Mouse (Mus musculus) lung, embryonic 14.5 days (tissue): ENCODE results near the gene Anapc15-ps. TPM values are rescaled to one million over a fixed set of nuclear protein-coding genes. Genes with fewer than 3 reads are reported as not detected.

Experiments used
- ATAC-seq: fragments of 200-750 bp; cut with Nextera tagmentation; 2 replicates; pipeline ENCODE4 v1.8.0; 2017; ENCODE audit warnings: mild to moderate bottlenecking, moderate TSS enrichment, moderate library complexity; ENCODE audit not compliant: insufficient read depth
- DNase-seq: peaks from one replicate; pipeline ENCODE4 v3.0.0-alpha.2; 2015
- H3K27ac ChIP-seq: fragments of 300-500 bp; sonication (generic); 2 replicates; pipeline ENCODE4 v1.5.1; 2014; ENCODE audit warnings: low read depth, mild to moderate bottlenecking, moderate library complexity
- H3K27me3 ChIP-seq: fragments of 300-500 bp; sonication (generic); 2 replicates; pipeline ENCODE4 v1.6.1; 2014; ENCODE audit warnings: low read length, control low read depth; ENCODE audit not compliant: insufficient read depth
- H3K36me3 ChIP-seq: fragments of 300-500 bp; sonication (generic); 2 replicates; pipeline ENCODE4 v1.6.1; 2014; ENCODE audit warnings: control low read depth; ENCODE audit not compliant: insufficient read depth
- H3K4me1 ChIP-seq: fragments of 300-500 bp; sonication (generic); 2 replicates; pipeline ENCODE4 v1.6.1; 2014; ENCODE audit warnings: antibody characterized with exemption, control low read depth; ENCODE audit not compliant: insufficient read depth
- H3K4me2 ChIP-seq: fragments of 300-500 bp; sonication (generic); 2 replicates; pipeline ENCODE4 v1.6.1; 2014; ENCODE audit warnings: mild to moderate bottlenecking
- H3K4me3 ChIP-seq: fragments of 300-500 bp; sonication (generic); 2 replicates; pipeline ENCODE4 v1.5.1; 2014; ENCODE audit warnings: low read depth, low read length
- H3K9ac ChIP-seq: fragments of 300-500 bp; sonication (generic); 2 replicates; pipeline ENCODE4 v1.6.1; 2014
- H3K9me3 ChIP-seq: fragments of 300-500 bp; sonication (generic); 2 replicates; pipeline ENCODE4 v1.6.1; 2016; ENCODE audit warnings: low read depth, low read length, control low read depth
- CTCF ChIP-seq: IDR thresholded peaks from 2 replicates; pipeline ENCODE4 v1.5.1; 2016; ENCODE audit warnings: antibody characterized with exemption, low read depth
- WGBS: fragments of 180-500 bp; shearing (Covaris S2); extraction: QIAGEN DNeasy Blood & Tissue Kit; methylation state at CpG from one replicate; pipeline ENCODE4 v1.1.7; 2014; 5-methylcytosine and 5-hydroxymethylcytosine counted together
- polyA plus RNA-seq: library from polyadenylated mRNA; unstranded; fragments of >200 nt; fragmentation: Nextera tagmentation; extraction: Ambion mirVana; gene quantifications from 2 replicates; pipeline ENCODE4 v1.2.1, GENCODE M21; 2014

Anapc15-ps gene
- polyA plus RNA-seq, 1 experiment from 2014 or later = not detected

DNA sequence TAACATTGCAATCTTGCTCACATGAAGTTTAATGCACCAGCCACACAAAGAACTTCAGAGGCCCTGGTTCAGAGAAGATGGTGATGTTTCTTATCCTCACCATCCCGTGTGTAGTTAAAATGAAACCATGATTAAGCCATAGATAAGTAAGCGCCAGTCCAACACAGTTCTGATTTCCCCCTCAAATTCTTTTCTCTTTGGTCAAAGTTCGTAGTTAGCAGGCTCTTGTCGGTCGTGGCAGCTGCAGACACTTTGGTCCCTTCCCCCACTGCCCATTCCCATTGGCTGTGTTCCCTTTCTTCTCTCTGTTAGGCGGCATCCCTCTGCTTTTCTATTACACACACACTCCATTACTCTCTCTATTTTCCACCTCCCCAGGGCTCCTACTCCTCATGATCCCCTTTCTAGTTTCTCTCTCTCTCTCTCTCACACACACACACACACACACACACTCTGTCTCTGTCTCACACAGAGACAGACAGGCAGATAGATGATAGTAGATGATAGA is 14.4 kb downstream of the Anapc15-ps start:
- DNase-seq (no peak), ATAC-seq (no peak)
- no peaks in the 10 kb centered on the region for H3K9me3 ChIP-seq
- no peak overlapping the region for H3K4me2 ChIP-seq
- H3K36me3 ChIP-seq = no peaks in the 10 kb centered on the region
- no peak overlapping the region for H3K4me3 ChIP-seq
- no peaks in the 10 kb centered on the region for H3K4me1 ChIP-seq
- H3K9ac ChIP-seq = no peak overlapping the region
- 23% methylated on average over 6 of the region's 6 CpGs for WGBS
- H3K27me3 ChIP-seq = no peaks in the 10 kb centered on the region
- TF ChIP-seq CTCF = no peak
- H3K27ac ChIP-seq = no peak overlapping the region

DNA sequence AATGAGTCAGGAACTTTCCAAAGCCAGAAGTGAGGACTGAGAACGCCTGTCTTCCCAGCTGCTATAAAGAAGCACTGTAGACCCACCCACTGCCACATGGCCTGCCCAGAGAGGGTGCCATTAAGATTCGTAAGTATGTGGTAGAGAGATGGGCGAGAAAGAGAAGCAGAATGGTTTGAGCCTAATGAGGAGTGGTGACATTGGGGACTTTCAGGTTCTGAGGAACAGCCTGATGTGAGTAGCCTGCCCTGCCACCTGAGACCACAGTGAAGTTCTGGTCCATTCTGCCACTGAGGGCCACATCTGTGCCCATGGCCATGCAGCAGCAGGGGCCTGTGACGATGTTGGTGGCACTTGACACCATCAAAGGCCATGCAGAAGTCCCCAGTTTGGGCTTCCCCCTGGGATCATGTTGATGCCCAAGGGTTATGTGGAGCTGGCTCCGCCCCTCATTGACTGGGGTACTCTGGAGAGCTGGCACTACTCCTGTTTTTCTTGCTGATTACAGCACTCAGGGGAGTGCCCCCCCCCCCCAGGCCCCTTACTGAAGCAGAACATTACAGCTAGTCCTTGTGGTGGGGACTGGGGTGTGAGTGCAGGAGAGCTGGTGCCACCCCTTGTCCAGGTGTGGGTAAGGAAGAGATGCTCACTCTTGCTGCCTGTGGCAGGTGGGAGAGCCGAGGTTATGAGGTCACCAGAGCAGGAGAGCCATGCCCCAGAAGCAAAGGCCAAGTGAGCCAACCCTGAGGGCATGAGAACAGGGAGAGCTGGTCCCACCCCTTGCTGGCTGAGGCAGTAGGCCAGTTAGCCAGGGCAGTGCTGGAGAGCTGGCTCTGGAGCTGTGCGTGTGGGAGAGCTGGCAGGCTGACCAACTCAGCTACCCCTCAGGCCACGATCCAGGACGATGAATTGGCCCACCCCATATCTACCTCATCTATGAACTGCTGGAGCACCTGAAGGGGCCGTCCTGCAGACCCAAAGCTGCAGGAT is 16.7 kb downstream of the Anapc15-ps start:
- 82% methylated on average over 10 of the region's 10 CpGs for WGBS
- Histone ChIP-seq H3K4me2 (no peak overlapping the region), H3K9me3 (no peaks in the 10 kb centered on the region), H3K9ac (no peak overlapping the region), H3K27ac (no peak overlapping the region), H3K36me3 (no peaks in the 10 kb centered on the region), H3K27me3 (no peaks in the 10 kb centered on the region), H3K4me1 (no peaks in the 10 kb centered on the region), H3K4me3 (no peak overlapping the region)
- DNase-seq (no peak), ATAC-seq (no peak)
- TF ChIP-seq CTCF = no peak

DNA sequence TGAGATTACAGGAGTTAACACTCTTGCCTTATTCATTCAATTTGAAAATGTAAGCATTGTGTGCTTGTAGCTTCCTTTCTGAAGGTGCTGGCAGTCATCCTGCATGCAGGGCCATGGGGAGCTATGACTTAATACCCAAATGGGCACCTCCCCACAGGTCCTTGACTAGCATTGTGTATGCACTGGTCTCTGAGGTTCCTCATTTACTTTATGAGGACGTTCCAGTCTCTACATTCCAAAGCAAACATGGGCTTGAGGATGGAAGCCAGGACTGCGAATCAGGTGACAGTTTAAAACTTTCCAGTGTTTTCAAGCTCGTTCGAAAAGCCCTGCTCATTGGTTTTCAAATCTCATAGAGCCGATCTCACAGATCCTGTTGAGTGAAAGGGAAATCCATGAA is 21.1 kb downstream of the Anapc15-ps start:
- Histone ChIP-seq H3K36me3 (no peaks in the 10 kb centered on the region), H3K4me2 (no peak overlapping the region), H3K27ac (no peak overlapping the region), H3K9ac (no peak overlapping the region), H3K4me3 (no peak overlapping the region), H3K27me3 (no peaks in the 10 kb centered on the region), H3K9me3 (no peaks in the 10 kb centered on the region), H3K4me1 (no peaks in the 10 kb centered on the region)
- ATAC-seq = no peak
- DNase-seq = no peak
- TF ChIP-seq CTCF = no peak
- WGBS = 82% methylated on average over 5 of the region's 5 CpGs

DNA sequence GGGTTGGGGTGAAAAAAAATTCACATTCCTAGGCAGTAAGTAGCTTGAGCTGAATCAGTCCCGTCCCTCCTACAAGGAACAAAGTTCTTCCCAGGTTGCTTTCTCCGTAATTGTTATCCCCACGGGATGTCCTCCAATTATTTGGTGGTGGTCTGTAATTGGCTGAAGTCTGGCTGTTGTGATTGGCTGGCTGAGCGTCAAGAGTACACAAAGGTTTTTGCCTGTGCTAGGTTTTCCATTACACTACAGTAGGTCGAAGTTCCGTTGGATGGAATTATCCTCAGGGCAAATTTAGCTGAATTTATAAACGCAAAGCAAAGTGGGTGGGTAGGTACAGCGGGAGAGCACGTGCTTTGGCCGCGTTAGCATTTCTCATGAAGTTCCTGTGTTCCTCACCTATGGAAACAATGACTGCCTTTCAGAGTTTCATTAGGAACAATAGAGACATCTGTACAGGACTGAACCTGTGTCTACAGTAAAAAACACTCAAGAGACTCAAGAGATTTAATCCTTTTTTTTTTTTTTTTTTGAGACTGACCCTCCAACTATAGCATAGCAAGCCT is 24.8 kb downstream of the Anapc15-ps start:
- no peak overlapping the region for H3K27ac ChIP-seq
- H3K4me2 ChIP-seq = no peak overlapping the region
- 87% methylated on average over 11 of the region's 11 CpGs for WGBS
- DNase-seq (no peak), ATAC-seq (no peak)
- no peak for TF ChIP-seq CTCF
- no peaks in the 10 kb centered on the region for H3K4me1 ChIP-seq
- no peaks in the 10 kb centered on the region for H3K27me3 ChIP-seq
- no peak overlapping the region for H3K9ac ChIP-seq
- no peak overlapping the region for H3K4me3 ChIP-seq
- no peaks in the 10 kb centered on the region for H3K36me3 ChIP-seq
- H3K9me3 ChIP-seq = no peaks in the 10 kb centered on the region

DNA sequence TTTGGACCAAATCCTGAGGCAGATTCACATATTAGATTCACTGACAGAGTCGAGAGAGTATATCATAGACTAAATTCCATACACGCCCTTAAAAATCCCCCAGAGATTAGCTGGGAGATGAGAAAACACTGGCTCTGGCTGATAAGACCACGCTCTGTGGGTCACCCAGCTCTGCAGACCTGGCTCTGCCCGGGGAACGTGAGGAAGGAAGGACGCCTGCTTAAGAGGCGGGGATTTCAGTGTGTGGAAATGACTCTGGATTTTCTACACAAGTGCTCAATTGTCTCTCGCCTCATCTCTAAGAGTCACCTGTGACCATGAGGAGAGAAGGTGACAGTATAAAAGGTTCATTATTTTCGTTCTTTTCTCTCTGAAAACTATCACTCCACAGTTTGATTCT is 26.1 kb downstream of the Anapc15-ps start:
- no peak overlapping the region for H3K9ac ChIP-seq
- H3K4me3 ChIP-seq = no peak overlapping the region
- DNase-seq = no peak
- H3K27ac ChIP-seq = no peak overlapping the region
- no peaks in the 10 kb centered on the region for H3K36me3 ChIP-seq
- ATAC-seq = no peak
- no peak for TF ChIP-seq CTCF
- 43% methylated on average over 9 of the region's 9 CpGs for WGBS
- H3K4me2 ChIP-seq = no peak overlapping the region
- no peaks in the 10 kb centered on the region for H3K4me1 ChIP-seq
- H3K27me3 ChIP-seq = no peaks in the 10 kb centered on the region
- no peaks in the 10 kb centered on the region for H3K9me3 ChIP-seq

DNA sequence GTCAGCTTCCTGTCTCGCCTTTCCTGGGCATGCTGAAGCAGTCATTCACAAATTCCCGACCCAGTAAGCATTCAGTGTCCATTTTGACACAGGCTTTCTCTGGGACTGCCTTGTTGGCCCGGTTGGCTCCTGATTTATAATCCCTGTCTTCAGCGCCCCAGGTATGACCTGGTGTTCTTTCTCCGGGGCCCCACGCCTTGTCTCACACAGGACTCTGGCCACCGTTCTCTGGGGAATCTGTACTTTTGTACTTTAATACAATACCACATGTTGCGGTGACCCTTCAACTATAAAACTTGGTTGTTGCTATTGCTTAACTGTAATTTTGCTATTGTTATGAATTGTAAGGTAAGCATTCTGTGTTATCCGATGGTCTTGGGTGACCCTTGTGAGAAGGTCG is 26.7 kb downstream of the Anapc15-ps start:
- TF ChIP-seq CTCF = no peak
- H3K27ac ChIP-seq = no peak overlapping the region
- no peaks in the 10 kb centered on the region for H3K36me3 ChIP-seq
- DNase-seq (no peak), ATAC-seq (no peak)
- WGBS = 85% methylated on average over 10 of the region's 10 CpGs
- no peaks in the 10 kb centered on the region for H3K9me3 ChIP-seq
- H3K4me1 ChIP-seq = no peaks in the 10 kb centered on the region
- no peak overlapping the region for H3K4me2 ChIP-seq
- H3K4me3 ChIP-seq = no peak overlapping the region
- H3K9ac ChIP-seq = no peak overlapping the region
- H3K27me3 ChIP-seq = no peaks in the 10 kb centered on the region

DNA sequence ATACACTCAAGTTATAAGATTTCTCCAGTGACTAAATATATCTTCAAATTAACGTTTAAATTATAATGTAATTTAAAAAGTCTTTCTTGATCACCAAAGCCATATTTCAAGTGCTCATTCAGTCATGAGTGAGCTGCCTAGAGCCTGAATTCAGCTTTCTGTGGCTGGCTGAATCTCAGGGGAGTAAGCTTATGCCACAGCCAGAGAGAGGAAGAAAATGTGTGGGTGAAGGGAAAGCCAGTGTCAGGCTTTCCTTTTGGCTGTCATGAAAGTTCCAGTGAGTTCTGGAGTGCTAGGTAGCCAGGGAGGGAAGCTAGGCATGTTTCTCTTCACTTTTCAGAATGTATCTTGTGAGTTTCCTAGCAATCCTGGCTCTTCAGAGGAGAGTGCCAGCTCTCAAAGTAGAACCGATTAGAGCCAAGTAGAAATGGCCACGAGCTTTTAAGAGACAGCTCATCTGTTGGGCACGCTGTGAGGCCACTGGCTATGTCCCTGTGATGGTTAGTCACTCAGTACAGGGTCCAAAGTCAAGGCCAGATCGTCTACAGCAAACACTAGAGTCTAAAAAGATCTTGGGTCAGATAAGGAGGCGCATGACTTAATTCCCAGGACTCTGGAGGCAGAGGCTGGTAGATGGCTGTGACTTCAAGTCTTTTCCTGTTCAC is 29.4 kb downstream of the Anapc15-ps start:
- peak; percentile 17 for DNase-seq
- TF ChIP-seq CTCF = no peak
- no peaks in the 10 kb centered on the region for H3K36me3 ChIP-seq
- H3K4me3 ChIP-seq = no peak overlapping the region
- no peak overlapping the region for H3K27ac ChIP-seq
- H3K27me3 ChIP-seq = no peaks in the 10 kb centered on the region
- 43% methylated on average over 6 of the region's 6 CpGs for WGBS
- no peak overlapping the region for H3K9ac ChIP-seq
- H3K9me3 ChIP-seq = no peaks in the 10 kb centered on the region
- H3K4me1 ChIP-seq = no peaks in the 10 kb centered on the region
- no peak overlapping the region for H3K4me2 ChIP-seq
- ATAC-seq = no peak
